Mouse (Mus musculus) erythroblast, adult 5-6 weeks (primary cell): ENCODE data around the gene Rcor3. TPM values are rescaled to one million over a fixed set of nuclear protein-coding genes. Genes with fewer than 3 reads are reported as not detected.

Experiments
- ATAC-seq: replicated peaks from 2 replicates; pipeline ENCODE4 v1.8.0; 2016; ENCODE audit warnings: moderate number of reproducible peaks, mild to moderate bottlenecking, moderate TSS enrichment, inconsistent platforms; ENCODE audit not compliant: poor library complexity, low FRiP score, severe bottlenecking
- total RNA-seq, 2 experiments: library from RNA; stranded (forward) in 1 of 2; stranded (reverse) in 1 of 2; fragments of 150-400 nt in 1 of 2; fragments of 200-764, 138-1000 nt in 1 of 2; gene quantifications; 2 replicates each; pipeline versions ENCODE4 v1.2.3 to v1.2.4; 2015 to 2017; ENCODE audit warnings: low replicate concordance in 2 of 2

The Rcor3 gene
- total RNA-seq, 2 experiments from 2014 or later, result 10.8 to 12.5 TPM

DNA sequence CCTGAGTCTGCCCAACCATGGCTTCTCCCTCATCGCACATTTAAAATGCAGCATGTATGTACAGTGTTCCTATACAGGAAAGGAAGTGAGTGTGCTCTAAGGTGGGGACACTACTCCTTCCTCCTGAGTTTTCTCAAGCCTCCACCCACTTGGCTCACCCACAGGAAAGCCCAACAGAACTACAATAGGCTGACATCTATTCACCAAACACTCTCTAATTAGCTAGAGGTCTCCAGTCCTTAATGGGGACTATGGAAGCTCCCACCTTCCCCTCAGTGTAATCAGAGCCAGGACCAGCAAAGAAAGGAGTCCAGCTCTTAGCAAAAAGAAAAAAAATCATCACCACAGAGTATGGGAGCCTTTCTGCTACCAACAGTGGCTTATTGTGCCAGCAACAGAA, 63.0 kb downstream of the Rcor3 start:
- no peak for ATAC-seq

DNA sequence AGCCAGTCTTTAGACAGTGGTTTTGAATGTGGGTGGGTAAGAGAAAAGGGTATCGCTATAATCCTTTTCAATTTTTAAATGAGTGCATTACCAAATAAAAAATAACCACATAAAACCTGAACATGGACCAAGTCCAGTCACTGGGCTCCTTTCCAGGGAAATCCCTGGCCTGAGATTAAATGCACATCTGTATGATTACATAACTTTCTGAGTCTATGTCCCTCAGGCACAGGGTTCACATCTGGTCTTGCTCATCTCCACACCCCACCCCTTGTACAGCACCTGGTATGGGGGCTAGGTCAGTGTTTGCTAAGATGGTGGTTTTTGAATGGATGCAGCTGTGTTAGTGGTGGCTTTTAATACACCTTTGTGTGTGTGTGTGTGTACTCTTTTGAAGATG, 65.4 kb downstream of the Rcor3 start:
- ATAC-seq, result no peak

DNA sequence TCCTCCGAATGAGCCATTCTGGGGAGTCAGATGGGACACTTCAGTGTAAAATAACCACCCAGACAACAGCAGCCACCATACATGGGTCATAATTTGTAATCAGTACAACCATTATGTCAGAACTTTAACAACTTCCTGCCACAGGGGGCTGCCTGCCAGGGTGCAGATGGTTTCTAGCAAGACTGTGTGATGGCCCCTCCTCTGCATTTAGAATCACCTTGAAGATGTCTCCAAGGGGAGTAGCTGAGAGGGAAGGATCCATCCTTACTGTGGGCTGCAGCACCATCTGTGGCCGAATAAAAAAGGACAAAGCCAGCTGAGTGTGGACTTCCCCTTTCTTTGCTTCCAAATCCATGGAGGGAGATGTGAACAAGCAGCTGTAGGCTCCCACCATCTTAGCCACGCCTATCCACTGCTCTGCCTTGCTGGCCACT, 67.2 kb downstream of the Rcor3 start:
- ATAC-seq, result no peak

DNA sequence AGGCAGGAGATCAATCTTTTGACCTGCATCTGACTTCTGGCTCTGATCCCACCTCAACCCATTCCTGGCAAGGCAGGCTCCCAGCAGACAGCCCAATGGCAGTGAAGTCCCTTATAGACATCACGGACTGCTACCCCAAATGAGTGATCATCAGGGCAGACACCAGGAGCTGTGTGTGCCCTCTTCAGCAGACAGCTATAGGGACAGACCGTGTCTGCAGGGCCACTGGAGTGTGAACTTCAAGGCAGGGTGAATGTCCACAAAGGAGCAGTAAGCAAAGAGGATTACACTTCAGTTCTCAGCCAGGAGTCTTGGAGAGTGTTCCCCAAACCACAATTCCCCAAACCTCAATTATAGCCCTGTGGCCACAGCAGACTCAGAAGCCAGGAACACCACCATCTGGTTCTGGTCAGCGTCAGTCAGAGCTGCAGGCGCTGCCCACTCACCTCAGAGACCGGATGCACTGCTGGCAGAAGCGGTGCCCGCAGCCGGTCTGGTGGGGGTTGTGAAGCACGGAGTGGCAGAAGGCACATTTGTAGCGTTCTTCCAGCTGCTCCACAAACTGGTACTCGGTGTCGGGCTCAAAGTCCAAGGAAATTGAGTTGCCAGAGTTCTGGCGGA, 67.8 kb downstream of the Rcor3 start:
- ATAC-seq, result no peak

DNA sequence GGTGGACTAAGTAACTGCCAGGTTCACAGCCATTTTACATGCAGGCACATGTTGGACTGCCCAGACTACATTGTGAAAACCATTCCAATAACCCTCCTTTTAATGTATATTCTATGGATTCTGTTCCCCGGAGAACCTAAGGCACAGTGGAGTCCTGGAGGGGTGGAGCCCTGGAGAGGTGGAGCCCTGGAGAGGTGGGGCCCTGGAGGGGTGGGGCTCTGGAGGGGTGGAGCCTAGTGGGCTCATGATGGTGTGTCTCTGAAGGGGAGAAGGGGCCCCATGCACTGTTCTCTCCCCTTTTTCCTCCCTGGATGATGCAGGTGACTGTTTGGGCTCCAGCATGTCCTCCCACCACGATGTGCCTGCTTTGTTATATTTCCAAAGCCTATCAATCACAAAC, 69.7 kb downstream of the Rcor3 start:
- 0 out of 2 replicates have a peak, but pooled peaks have one; percentile 71 for ATAC-seq

DNA sequence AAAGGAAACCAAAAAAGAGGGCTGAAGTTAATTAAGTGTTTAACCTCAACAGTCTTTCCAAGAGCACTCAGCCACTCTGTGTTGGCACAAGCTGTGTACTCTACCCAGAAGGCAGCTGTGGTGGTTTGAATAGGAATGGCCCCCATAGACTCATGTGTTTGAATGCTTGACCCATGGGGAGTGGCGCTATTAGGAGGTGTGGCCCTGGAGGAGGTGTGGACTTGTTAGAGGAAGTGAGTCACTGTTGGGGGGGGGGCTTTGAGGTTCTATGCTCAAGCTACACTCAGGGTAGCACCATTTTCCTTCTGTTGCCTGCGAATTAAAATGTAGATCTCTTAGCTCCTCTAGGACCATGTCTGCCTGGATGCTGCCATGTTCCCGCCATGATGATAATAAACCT, 70.9 kb downstream of the Rcor3 start:
- ATAC-seq, result no peak

DNA sequence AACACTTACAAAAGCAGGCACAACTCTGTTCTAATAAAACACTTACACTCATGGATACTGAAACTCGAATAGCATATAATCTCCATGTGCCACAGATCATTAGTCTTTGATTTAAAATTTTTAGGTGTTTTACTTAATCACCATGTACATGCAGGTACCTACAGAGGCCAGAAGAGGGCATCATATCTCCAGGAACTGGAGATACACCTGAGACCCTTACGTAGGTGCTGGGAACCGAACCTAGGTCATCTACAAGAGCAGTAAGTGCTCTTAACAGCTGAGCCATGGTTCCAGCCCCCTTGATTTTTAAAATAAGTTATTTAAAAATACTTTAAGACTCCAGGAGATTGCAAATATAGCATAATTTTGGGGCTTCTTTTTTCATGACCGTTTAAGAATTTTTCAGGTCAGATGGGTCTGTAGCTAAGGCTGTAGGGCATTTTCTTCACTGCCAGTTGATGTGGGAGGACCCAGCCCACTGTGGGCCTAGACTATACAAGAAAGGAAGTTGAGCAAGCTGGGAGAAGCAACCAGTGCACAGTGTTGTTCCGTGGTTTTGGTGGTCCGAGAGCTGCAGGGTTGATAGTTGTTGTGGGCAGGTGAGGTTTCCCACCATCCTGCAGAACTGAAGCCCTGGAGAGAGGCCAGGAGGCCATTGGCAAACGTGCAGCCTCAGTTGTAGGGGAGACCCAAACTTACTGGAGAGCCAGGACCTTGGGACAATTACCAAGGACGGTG, 74.5 kb downstream of the Rcor3 start:
- no peak for ATAC-seq

DNA sequence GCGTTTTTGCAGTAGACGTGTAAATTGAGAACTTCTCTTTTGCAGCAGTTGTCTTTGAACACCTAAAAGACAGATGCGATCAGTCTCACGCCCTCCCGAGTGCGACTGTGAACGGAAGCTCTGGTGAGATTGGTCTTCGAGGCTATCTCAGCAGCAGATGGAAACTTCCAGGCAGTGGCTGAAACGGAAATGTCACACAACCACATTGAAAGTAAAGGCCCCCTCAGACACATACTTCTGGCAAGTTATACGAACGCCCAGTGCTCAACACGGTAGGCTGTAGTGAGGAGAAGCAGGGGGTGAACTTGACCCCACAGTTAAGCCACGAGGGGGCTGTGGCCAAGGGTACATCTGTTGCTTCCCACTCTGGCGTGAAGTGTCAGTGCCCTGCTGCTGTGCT, 75.2 kb downstream of the Rcor3 start:
- ATAC-seq, result no peak

DNA sequence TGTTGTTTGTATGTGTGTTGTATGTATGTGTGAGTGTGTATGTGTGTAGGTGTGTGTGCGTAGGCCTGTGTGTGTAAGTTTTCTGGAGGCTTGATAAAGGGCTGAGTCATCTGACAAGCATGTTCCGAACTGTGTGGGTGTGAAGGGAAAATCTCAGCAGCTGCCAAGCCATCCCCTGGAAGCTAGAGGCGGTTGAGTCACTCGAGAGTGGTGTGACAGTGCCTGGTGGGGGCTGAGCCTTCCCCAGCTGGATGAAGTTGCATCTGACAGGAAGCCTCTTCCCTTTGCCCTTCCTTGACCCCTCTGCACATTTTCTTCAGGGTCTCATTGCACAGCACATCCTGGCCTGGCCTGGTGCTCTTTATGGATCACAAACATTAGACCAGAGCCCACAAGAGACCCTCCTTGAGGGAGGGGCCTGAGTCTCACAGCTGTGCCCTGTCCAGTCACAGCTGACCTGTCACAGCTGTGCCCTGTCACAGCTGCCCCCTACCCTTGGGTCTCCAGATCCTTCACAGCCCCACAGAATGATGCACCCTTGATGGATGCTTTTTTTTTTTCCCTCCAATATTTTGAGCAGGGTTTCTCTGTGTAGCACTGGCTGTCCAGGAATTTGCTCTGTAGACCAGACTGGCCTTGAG, 76.1 kb downstream of the Rcor3 start:
- no peak for ATAC-seq

DNA sequence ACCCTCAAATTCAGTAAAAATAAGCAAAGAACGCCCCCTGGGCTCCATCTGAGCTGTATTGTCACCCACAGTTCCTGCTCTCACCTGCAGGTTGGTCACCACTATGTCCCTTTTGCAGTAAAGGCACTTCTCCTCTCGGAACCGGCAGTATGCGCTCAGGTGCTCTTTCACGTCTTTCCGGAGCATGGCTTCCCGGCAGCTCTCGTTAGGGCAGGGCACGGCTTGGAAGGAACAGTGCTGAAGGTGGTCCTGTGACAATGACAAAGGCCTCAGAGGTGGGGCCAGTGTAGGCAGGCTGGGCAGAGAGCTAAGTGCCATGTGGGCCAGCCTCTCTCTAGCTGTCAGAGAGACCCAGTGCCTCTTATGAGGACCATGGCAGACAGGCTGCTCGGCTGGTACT, 79.0 kb downstream of the Rcor3 start:
- no peak for ATAC-seq

DNA sequence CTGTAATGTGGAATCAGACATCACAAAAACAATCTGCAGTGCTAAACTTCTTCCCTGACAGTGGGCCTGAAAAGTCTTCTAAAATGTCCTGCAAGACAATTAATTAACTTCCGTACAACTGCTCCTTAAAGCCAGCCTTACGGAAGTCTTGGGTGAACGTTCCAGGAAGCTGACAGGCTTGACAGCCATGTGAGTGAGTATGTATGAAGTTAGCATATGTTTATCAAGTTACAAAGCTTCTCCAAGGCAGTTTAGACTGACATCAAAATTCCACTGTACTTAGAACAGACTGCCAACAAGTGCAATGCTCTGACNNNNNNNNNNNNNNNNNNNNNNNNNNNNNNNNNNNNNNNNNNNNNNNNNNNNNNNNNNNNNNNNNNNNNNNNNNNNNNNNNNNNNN, 84.1 kb downstream of the Rcor3 start:
- ATAC-seq, result no peak

DNA sequence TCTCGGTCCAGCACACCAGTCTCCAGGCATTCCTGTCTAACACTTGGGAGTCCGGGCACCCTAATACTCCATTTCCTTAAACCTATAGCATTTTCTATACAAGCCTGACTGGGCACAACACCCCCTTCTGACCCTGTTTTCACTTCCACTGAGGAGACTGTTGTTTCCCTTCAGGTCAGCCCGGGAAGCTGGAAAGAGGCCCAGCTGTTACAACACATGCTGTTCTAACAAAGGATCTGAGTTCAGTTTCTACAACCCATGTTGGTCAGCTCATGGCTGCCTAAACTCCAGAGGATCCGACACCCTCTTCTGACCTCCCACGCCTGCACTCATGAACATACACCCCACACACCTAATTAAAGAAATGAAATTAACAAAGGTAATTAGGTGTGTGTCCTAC, 84.9 kb downstream of the Rcor3 start:
- no peak for ATAC-seq

DNA sequence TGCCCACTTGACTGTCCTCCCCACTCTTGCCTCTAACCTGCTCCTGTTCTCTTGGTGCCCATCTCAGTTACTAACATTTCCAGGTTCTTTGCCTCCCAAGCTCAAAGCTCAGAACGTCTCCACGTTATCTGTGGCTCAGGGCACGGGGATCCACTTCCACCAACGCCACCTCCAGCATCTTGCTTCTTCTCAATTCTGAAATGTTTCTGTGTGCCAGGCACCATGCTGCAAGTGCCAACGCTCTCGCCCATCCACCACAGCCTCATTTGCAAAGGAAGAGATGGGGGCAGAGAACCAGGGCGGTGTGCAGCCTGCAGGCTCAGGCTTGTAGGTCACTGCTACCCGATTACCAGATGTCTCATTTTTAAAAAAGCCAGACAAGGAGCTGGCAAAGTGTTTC, 85.4 kb downstream of the Rcor3 start:
- ATAC-seq, result no peak

Other genes with a start within 250 kb of the Rcor3 start
- 21.1 and 24.0 TPM in 2 replicates for gene Slc30a1, start 231.3 kb downstream of the Rcor3 start, total RNA-seq (2015; ENCODE audit: low replicate concordance)
- 30.1 and 42.1 TPM in 2 replicates for gene Slc30a1, start 231.3 kb downstream of the Rcor3 start, total RNA-seq (2017; ENCODE audit: low replicate concordance)
- gene Rd3, start 160.7 kb downstream of the Rcor3 start, total RNA-seq (2015; ENCODE audit: low replicate concordance), result not detected in 2 replicates
- gene Rd3, start 160.7 kb downstream of the Rcor3 start, total RNA-seq (2017; ENCODE audit: low replicate concordance), result 0.26 TPM in 1 of 2 replicates, not detected in the other
- gene Traf5, start 45.5 kb downstream of the Rcor3 start, total RNA-seq (2015; ENCODE audit: low replicate concordance), result 8.2 TPM in 1 of 2 replicates, not detected in the other
- gene Traf5, start 45.5 kb downstream of the Rcor3 start, total RNA-seq (2017; ENCODE audit: low replicate concordance), result 1.5 and 2.6 TPM in 2 replicates
- not detected in 2 replicates for gene Kcnh1, start 52.7 kb upstream of the Rcor3 start, total RNA-seq (2015; ENCODE audit: low replicate concordance)
- gene Kcnh1, start 52.7 kb upstream of the Rcor3 start, total RNA-seq (2017; ENCODE audit: low replicate concordance), result 0.14 TPM in 1 of 2 replicates, not detected in the other